11 mouse cellular contexts compared by ENCODE assay signal in the genomic region with DNA sequence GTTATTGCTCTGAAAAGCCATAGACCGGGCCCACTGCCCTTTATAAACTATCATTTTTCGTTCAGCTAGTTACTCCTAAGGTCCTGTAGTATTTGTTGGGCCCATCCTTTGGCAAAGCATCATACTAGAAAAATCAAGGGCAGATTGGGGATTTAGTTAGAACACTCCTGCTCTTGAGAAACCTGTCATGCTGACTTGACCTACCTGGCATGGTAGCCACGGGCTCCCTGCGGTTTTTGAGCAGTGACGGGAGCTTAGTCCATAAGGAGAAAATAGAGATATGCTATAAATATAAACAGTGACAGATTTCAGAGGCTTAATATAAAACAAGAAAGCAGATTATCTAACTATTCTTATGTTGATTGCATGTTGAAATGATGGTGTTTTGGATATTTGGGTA.
DNase-seq lines count a peak whose midpoint lies in the region.
"Had no signal": no experiment of that assay in that cellular context is flagged by ENCODE, and none has a peak within 500 bp of the region (broad histone marks: within the 10 kb centered on the region; RNA-seq: fewer than 3 reads in every experiment).

No protein-coding gene starts in this region.

- DNase-seq in brain, adult 2 months (ENCODE audit: low read depth, low spot score), result peak; percentile 96
- peak; percentile 89 for DNase-seq in cerebellum, adult 11-12 months
- DNase-seq in cerebellum, adult 9-10 months, result peak; percentile 93
- DNase-seq in cerebellum, postnatal 25 days, result peak; percentile 88 to 92
- DNase-seq in adrenal gland, postnatal 14 days, result no peak
- no peak for DNase-seq in layer of hippocampus, adult 18-20 months (ENCODE audit: low spot score in 2 of 2)
- no peak for DNase-seq in frontal cortex, adult 2 months (ENCODE audit: extremely low spot score in 1 of 2, low spot score in 1 of 2)
- DNase-seq: adrenal gland, adult 8-10 months; forebrain, postnatal 0 days; heart, adult 2 months; kidney, adult 18-20 months had no signal

Comparison
In these comparisons a context has a peak if more than half of its experiments do, and no peak if none do; other contexts are left out.
1. DNase-seq: peak in brain, adult 2 months (single experiment), cerebellum, adult 11-12 months (single experiment), cerebellum, adult 9-10 months (single experiment) and cerebellum, postnatal 25 days (2 of 2); none in adrenal gland, postnatal 14 days (single experiment), layer of hippocampus, adult 18-20 months (0 of 2) and frontal cortex, adult 2 months (0 of 2).